Mouse (Mus musculus) cerebellum, adult 11 months (tissue): ENCODE results near the gene Syn3.

Experiments
- DNase-seq: peaks from one replicate; pipeline ENCODE4 v3.0.0; 2022

The Syn3 gene

GRCm38 (mm10) chr10:86270254-86270653, 228.4 kb downstream of the Syn3 start:
- no peak for DNase-seq

GRCm38 (mm10) chr10:86264618-86265017, 234.1 kb downstream of the Syn3 start:
- no peak for DNase-seq

- no peak for DNase-seq
Measured at GRCm38 (mm10) chr10:86261725-86262124, 237.0 kb downstream of the Syn3 start.

- no peak for DNase-seq
Measured at GRCm38 (mm10) chr10:86258992-86259391, 239.7 kb downstream of the Syn3 start.

DNA sequence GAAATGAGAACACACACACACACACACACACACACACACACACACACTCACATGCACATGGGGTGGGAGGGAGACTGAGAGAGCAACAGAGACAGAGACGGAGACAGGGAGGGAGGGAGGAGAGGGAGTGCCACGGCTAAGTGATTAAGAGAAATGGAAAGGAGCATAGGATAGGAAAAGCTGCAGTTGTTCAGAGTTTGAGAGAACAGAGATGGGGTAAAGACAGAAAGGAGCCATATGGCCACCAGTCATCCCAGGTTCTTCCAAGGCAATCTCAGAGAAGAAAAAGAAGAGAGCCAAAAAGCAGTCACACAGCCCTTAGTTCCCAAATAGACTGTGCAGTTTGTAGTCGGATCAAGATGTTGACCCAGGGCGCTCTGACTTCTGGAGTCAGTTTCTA, 240.7 kb downstream of the Syn3 start:
- no peak for DNase-seq

DNA sequence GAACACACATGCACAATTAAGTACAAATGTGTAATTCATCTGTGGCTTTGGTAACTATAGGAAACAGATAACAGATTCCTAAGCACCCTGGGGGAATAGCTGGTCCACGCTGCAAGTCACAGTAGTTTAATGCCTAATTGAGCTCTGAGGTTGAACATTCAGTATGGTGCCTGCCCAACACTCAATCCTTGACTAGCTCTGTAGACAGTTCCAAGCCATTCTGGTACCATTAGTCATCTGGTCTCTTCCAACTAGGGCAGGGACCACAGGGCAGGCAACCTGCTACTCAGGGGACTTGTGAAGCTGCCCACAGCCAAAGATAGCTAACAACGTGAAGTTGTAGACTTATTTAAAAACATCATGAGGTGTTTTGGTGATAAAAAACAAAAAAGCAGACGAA, 241.7 kb downstream of the Syn3 start:
- DNase-seq, result no peak

GRCm38 (mm10) chr10:86256221-86256620, 242.5 kb downstream of the Syn3 start:
- DNase-seq, result no peak

GRCm38 (mm10) chr10:86250149-86250922, 248.4 kb downstream of the Syn3 start:
- DNase-seq, result no peak

DNA sequence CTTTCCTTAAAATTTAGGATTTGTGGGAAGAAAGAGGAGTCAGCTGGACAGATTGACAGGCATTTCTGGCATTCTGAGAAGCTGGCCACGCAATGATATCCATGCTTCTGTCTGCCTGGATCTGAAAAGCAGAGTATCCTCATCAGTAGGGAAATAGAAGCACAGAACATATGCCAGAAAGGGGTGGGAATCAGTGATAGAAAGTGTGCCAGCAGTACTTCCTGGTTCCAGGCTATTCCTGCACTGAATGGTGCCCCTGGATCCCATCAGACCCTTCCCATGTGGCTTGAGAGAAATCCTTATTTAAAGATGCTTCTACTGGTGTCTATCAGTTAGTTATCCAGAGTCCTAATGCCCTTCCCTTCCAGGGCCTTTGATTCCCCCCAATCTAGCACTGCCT, 249.4 kb downstream of the Syn3 start:
- no peak for DNase-seq

DNA sequence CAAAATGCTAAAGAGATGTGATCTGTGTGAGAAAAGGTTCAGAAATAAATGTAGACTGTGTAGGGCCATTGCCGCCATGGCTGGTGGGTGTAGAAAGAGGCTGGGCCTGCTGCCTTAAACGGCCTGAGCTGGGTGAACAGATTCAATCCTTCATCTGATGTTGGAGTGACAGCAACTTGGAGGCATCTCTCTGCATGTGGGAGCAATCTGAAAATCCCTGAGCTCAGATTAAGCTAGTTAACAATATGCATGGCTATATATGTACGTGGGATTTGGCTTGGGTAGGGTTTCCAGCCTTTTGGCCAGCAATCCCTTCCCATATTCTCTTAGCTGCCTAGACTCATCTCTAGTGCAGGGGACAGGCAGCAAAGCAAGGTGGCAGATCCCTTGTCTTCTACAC, 249.9 kb downstream of the Syn3 start:
- DNase-seq, result no peak

GRCm38 (mm10) chr10:86248131-86248740, 250.5 kb downstream of the Syn3 start:
- no peak for DNase-seq

DNA sequence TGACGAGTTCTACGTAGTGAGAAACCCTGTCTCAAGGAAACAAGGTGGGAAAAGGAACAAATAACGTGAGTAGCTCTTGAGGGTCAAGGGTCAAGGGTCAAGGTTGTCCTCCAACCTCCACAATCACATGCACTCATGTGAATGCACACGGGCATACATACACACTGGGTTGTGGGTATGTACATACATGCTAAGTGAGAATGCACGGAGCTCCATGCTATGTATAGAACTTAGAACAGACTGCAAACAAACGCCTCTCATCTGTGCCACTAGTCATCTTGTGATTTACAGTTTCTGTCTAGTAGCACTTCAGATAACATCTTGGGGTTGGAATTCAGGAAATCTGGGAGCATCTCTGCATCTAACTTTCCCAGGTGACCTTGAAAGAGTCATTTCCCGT, 253.3 kb downstream of the Syn3 start:
- no peak for DNase-seq

DNA sequence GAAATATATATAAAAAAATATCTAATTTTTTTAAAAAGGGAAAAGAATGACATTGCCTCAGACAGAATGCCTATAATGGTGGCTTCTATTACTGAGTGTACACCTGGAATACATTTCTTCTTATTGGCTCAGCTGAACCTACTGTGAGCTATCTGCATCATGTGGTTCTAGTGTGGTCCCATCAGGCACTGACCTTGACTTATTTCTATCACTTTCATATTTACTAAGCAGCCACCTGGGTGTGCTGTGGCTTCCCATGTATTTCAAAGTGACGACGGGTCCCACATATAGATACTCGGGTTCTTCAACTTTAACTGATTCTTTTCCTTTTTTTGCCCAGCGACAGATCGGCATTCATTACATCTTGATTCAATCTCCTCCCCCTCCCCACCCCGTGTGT, 255.2 kb downstream of the Syn3 start:
- no peak for DNase-seq

GRCm38 (mm10) chr10:86242721-86243120, 256.0 kb downstream of the Syn3 start:
- DNase-seq, result no peak

- DNase-seq, result no peak
Measured at GRCm38 (mm10) chr10:86230006-86230405, 268.7 kb downstream of the Syn3 start.

DNA sequence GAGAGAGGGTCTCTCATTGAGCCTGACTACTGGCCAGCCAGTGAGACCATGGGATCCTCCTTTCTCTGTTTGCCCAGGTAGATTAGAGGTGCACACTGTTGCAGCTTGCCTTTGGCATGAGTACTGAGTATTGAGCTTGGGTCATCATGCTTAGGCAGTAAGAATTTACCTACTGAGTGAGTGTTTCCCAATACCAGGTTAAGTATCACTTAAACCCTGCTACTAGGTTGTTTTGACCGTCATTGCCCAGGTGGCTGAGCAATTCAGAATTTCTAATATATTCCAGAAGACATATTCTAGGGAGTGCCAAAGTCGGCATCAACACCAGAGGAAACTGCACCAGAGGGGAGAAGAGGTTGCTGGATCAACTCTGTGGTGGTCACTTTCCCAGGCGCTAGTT, 273.2 kb downstream of the Syn3 start:
- DNase-seq, result no peak

DNA sequence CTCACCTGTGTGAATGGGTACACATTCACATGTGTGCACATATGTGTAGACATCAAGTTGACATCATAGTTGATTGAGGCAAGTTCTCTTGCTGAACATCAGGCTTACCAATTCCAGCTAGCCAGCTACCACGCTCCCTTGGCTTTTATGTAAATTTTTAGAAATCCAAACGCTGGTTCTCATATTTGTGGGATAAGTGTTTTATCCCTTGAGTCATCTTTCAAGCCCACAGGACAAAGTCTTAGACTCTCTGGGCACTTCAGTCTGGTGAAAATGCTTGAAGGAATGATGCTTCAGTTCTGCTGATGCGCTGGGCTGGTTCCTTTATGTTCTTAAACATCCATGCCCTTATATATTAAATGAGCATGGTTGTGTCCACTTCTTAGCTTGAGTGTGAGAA, 279.7 kb downstream of the Syn3 start:
- DNase-seq, result no peak

- DNase-seq, result no peak
Measured at GRCm38 (mm10) chr10:86216836-86217235, 281.9 kb downstream of the Syn3 start.

- no peak for DNase-seq
Measured at GRCm38 (mm10) chr10:86212062-86212461, 286.6 kb downstream of the Syn3 start.

DNA sequence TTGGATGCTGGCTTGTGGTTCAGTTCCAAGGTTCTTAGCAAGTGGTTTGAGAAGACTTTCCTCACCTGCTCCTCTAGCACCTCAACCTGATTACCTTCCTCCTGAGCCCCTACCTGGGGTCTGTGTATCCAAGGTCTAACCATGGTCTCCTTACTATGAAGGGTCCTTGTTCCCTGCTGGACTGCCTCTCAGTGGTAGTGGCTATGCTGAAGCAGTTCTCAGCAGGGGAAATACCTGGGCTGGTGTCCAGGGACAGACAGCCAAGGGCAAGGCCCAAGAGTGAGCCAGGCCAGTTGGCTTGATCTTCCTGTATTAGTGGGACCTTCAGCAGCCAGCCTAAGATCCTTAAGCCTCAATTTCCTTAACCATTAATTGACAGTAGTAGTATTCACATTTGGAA, 294.8 kb downstream of the Syn3 start:
- DNase-seq, result peak; percentile 11

DNA sequence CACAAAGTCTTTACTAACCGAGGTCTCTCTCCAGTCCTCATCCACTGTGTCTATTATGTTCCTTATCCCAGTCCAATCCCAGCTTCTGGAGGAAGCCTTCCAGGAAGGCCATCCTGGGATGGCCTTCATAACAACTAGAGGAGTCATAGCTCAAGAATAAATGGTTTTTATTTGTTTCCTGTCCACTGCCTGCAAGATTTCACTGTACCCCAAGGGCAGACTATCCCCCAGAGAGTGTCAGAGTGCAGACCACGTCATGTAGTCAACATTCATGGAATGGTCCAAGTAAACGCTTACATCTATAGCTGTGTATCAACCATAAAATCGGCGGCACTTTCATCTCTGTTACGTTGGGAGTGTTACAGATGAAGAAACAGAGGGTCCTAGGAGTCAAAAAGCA, 295.5 kb downstream of the Syn3 start:
- DNase-seq, result no peak

GRCm38 (mm10) chr10:86201826-86202225, 296.9 kb downstream of the Syn3 start:
- DNase-seq, result no peak

DNA sequence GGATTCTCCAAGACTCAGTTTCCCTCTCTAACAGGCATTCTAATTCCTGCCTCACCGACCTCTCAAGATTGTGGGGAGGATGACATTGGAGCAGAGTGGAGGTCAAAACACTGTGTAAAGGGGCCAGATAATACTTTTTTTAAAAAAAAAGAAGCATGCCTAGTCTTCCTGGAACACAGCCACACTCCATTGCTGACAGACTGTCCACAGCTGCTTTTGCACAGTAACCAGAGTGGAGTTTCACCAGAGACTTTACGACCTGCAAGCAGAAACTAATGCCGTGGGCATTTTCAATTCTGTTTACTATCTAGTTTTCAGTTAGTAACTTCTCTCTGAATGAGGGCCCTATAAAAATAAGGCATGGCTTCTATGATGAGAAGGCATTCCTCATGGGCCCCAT, 297.7 kb downstream of the Syn3 start:
- no peak for DNase-seq

- DNase-seq, result no peak
Measured at GRCm38 (mm10) chr10:86196414-86197025, 302.2 kb downstream of the Syn3 start.
